Mouse (Mus musculus) G1E (cell line): ENCODE measurements around the gene Slc24a3. TPM values are rescaled to one million over a fixed set of nuclear protein-coding genes. Genes with fewer than 3 reads are reported as not detected.

Experiments
- ATAC-seq: 2 replicates; pipeline ENCODE4 v1.8.0; 2016; ENCODE audit warnings: mild to moderate bottlenecking; ENCODE audit not compliant: insufficient number of reproducible peaks, poor library complexity, low FRiP score, severe bottlenecking; ENCODE audit errors: extremely low read depth
- DNase-seq: peaks from one replicate; pipeline ENCODE4 v3.0.0; 2012; ENCODE audit warnings: low spot score
- H3K27me3 ChIP-seq: 2 replicates; pipeline ENCODE4 v1.6.1; 2012; ENCODE audit warnings: mild to moderate bottlenecking, low read length, inconsistent platforms; ENCODE audit not compliant: insufficient read depth
- H3K36me3 ChIP-seq: replicated peaks from 2 replicates; pipeline ENCODE3; 2012; ENCODE audit warnings: mild to moderate bottlenecking, inconsistent platforms
- H3K4me1 ChIP-seq: 2 replicates; pipeline ENCODE4 v1.6.1; 2012; ENCODE audit warnings: low read depth, low read length, inconsistent platforms, mixed read lengths; ENCODE audit not compliant: insufficient read depth
- H3K4me3 ChIP-seq: 2 replicates; pipeline ENCODE4 v1.5.1; 2012; ENCODE audit warnings: low read depth, mild to moderate bottlenecking, inconsistent platforms, low read length, moderate library complexity, mixed read lengths
- H3K9me3 ChIP-seq: replicated peaks from 2 replicates; pipeline ENCODE4 v1.6.1; 2012; ENCODE audit warnings: inconsistent platforms
- CTCF ChIP-seq: IDR thresholded peaks from 2 replicates; pipeline ENCODE4 v1.5.1; 2012; ENCODE audit warnings: low read depth, low read length, inconsistent platforms, mixed read lengths
- GATA1 ChIP-seq: IDR thresholded peaks from 2 replicates; pipeline ENCODE4 v1.6.1; 2012; ENCODE audit warnings: borderline replicate concordance, low read length, inconsistent platforms, mixed read lengths
- GATA2 ChIP-seq: IDR thresholded peaks from 2 replicates; pipeline ENCODE4 v1.6.1; 2012; ENCODE audit warnings: low read depth, low read length, inconsistent platforms, borderline replicate concordance
- POLR2AphosphoS5 ChIP-seq: IDR thresholded peaks from 2 replicates; pipeline ENCODE4 v1.6.1; 2012; ENCODE audit warnings: low read depth, low read length, inconsistent platforms; ENCODE audit not compliant: insufficient replicate concordance
- TAL1 ChIP-seq: conservative IDR thresholded peaks from 2 replicates; pipeline ENCODE4 v1.6.1; 2012; ENCODE audit warnings: low read depth, low read length, inconsistent platforms, mixed read lengths
- polyA plus RNA-seq: library from polyadenylated mRNA; stranded (reverse); fragments of >175 nt; gene quantifications from 2 replicates; pipeline ENCODE4 v1.2.3, GENCODE M21; 2012
- total RNA-seq, 2 experiments: library from RNA; stranded (forward) in 1 of 2; stranded (reverse) in 1 of 2; fragments of 200-1000 nt in 1 of 2; fragments of >200 nt in 1 of 2; fragmentation: Nextera tagmentation in 1 of 2; gene quantifications; 2 replicates each; pipeline ENCODE4 v1.2.3; 2014 to 2017

The Slc24a3 gene
- total and polyA plus RNA-seq, 3 experiments, result 0.16 TPM; not detected in 2

GRCm38 (mm10) chr2:145566904-145567303, 399.4 kb downstream of the Slc24a3 start:
- Histone ChIP-seq H3K9me3 (peaks cover 37% of the 10 kb centered on the region), H3K4me3 (no peak overlapping the region), H3K27me3 (no peaks in the 10 kb centered on the region), H3K4me1 (no peaks in the 10 kb centered on the region), H3K36me3 (no peaks in the 10 kb centered on the region)
- ATAC-seq (no peak), DNase-seq (no peak)
- TF ChIP-seq POLR2AphosphoS5, result no peak
- TF ChIP-seq GATA2, result no peak
- no peak for TF ChIP-seq TAL1
- TF ChIP-seq CTCF, result no peak

- H3K27me3 ChIP-seq, result no peaks in the 10 kb centered on the region
- peaks cover 21% of the 10 kb centered on the region for H3K9me3 ChIP-seq
- no peak for ATAC-seq
- no peaks in the 10 kb centered on the region for H3K4me1 ChIP-seq
- TF ChIP-seq TAL1 (no peak), GATA2 (no peak), GATA1 (no peak), POLR2AphosphoS5 (no peak), CTCF (no peak)
- no peak overlapping the region for H3K4me3 ChIP-seq
- no peaks in the 10 kb centered on the region for H3K36me3 ChIP-seq
- DNase-seq, result no peak
Measured at GRCm38 (mm10) chr2:145571943-145572342, 404.4 kb downstream of the Slc24a3 start.

GRCm38 (mm10) chr2:145574148-145574547, 406.6 kb downstream of the Slc24a3 start:
- TF ChIP-seq TAL1 (no peak), CTCF (no peak), GATA2 (no peak), POLR2AphosphoS5 (no peak)
- Histone ChIP-seq H3K27me3 (no peaks in the 10 kb centered on the region), H3K4me3 (no peak overlapping the region), H3K36me3 (no peaks in the 10 kb centered on the region), H3K9me3 (peaks cover 20% of the 10 kb centered on the region), H3K4me1 (no peaks in the 10 kb centered on the region)
- no peak for ATAC-seq
- DNase-seq, result no peak

- no peak for ATAC-seq
- Histone ChIP-seq H3K4me1 (no peaks in the 10 kb centered on the region), H3K36me3 (no peaks in the 10 kb centered on the region), H3K9me3 (peaks cover 47% of the 10 kb centered on the region), H3K27me3 (no peaks in the 10 kb centered on the region), H3K4me3 (no peak overlapping the region)
- no peak for TF ChIP-seq POLR2AphosphoS5
- no peak for TF ChIP-seq GATA2
- no peak for TF ChIP-seq GATA1
- TF ChIP-seq CTCF, result no peak
- TF ChIP-seq TAL1, result no peak
- DNase-seq, result no peak
Measured at GRCm38 (mm10) chr2:145583103-145583502, 415.5 kb downstream of the Slc24a3 start.

- no peak overlapping the region for H3K4me3 ChIP-seq
- no peak for TF ChIP-seq GATA2
- H3K9me3 ChIP-seq, result peaks cover 49% of the 10 kb centered on the region
- ATAC-seq, result no peak
- DNase-seq, result no peak
- no peaks in the 10 kb centered on the region for H3K27me3 ChIP-seq
- H3K36me3 ChIP-seq, result no peaks in the 10 kb centered on the region
- no peaks in the 10 kb centered on the region for H3K4me1 ChIP-seq
Measured at GRCm38 (mm10) chr2:145585437-145585836, 417.9 kb downstream of the Slc24a3 start.

GRCm38 (mm10) chr2:145588009-145588737, 420.6 kb downstream of the Slc24a3 start:
- Histone ChIP-seq H3K36me3 (no peaks in the 10 kb centered on the region), H3K4me1 (no peaks in the 10 kb centered on the region), H3K27me3 (no peaks in the 10 kb centered on the region), H3K4me3 (no peak overlapping the region), H3K9me3 (peaks cover 44% of the 10 kb centered on the region)
- DNase-seq, result no peak
- no peak; the same call in 1 of the 2 replicates for ATAC-seq
- no peak for TF ChIP-seq TAL1
- 0 out of 2 replicates have a peak, but pooled peaks have one; percentile 25 for TF ChIP-seq CTCF

GRCm38 (mm10) chr2:145591881-145592280, 424.3 kb downstream of the Slc24a3 start:
- Histone ChIP-seq H3K36me3 (no peaks in the 10 kb centered on the region), H3K4me1 (no peaks in the 10 kb centered on the region), H3K9me3 (peaks cover 40% of the 10 kb centered on the region), H3K27me3 (no peaks in the 10 kb centered on the region), H3K4me3 (no peak overlapping the region)
- TF ChIP-seq GATA1 (no peak), POLR2AphosphoS5 (no peak), TAL1 (no peak), GATA2 (no peak), CTCF (no peak)
- ATAC-seq (no peak), DNase-seq (no peak)
